Mouse (Mus musculus): ENCODE measurements at regions not wholly inside any gene's neighbourhood (a gene's known extent, or its start where the extent isn't known, plus 50 kb on each side); places are given as distances from the start of the nearest gene placed in this dataset.

GRCm38 (mm10) chr14:58854871-58855270 is 287.8 kb downstream of the 1700129C05Rik start:
- 80% methylated on average over 4 of the region's 4 CpGs for WGBS

GRCm38 (mm10) chr14:58844565-58844964 is 298.1 kb downstream of the 1700129C05Rik start:
- DNase-seq (ENCODE audit: low spot score) (no peak), ATAC-seq (replicated peaks; ENCODE audit: insufficient number of reproducible peaks, low FRiP score, low TSS enrichment, low read depth) (no peak)
- Histone ChIP-seq H3K27ac (replicated peaks; ENCODE audit: low read depth, low read length) (no peak overlapping the region), H3K4me1 (ENCODE audit: control insufficient read depth, insufficient read depth, low read length) (no peaks in the 10 kb centered on the region), H3K9me3 (replicated peaks; ENCODE audit: control insufficient read depth, low read length) (no peaks in the 10 kb centered on the region), H3K36me3 (replicated peaks; ENCODE audit: control insufficient read depth, insufficient read depth, low read depth, low read length) (no peaks in the 10 kb centered on the region), H3K4me2 (ENCODE audit: low read depth, low read length) (no peak overlapping the region), H3K9ac (replicated peaks; ENCODE audit: low read length) (no peak overlapping the region), H3K4me3 (ENCODE audit: low read depth, low read length) (no peak overlapping the region), H3K27me3 (ENCODE audit: control insufficient read depth, insufficient read depth, low read length) (no peaks in the 10 kb centered on the region)
- WGBS, result 90% methylated on average over 2 of the region's 2 CpGs

More at GRCm38 (mm10) chr14:58854871-58855270, 287.8 kb downstream of the 1700129C05Rik start:
- Histone ChIP-seq H3K9me3 (replicated peaks; ENCODE audit: control insufficient read depth, low read length) (no peaks in the 10 kb centered on the region), H3K4me2 (ENCODE audit: low read depth, low read length) (no peak overlapping the region), H3K4me1 (ENCODE audit: control insufficient read depth, insufficient read depth, low read length) (no peaks in the 10 kb centered on the region), H3K4me3 (ENCODE audit: low read depth, low read length) (no peak overlapping the region), H3K27me3 (ENCODE audit: control insufficient read depth, insufficient read depth, low read length) (no peaks in the 10 kb centered on the region), H3K9ac (replicated peaks; ENCODE audit: low read length) (no peak overlapping the region), H3K27ac (replicated peaks; ENCODE audit: low read depth, low read length) (no peak overlapping the region), H3K36me3 (replicated peaks; ENCODE audit: control insufficient read depth, insufficient read depth, low read depth, low read length) (no peaks in the 10 kb centered on the region)
- DNase-seq (ENCODE audit: low spot score) (no peak), ATAC-seq (replicated peaks; ENCODE audit: insufficient number of reproducible peaks, low FRiP score, low TSS enrichment, low read depth) (no peak)

- Histone ChIP-seq H3K4me2 (ENCODE audit: low read depth, low read length) (no peak overlapping the region), H3K4me3 (ENCODE audit: low read depth, low read length) (no peak overlapping the region), H3K9me3 (replicated peaks; ENCODE audit: control insufficient read depth, low read length) (no peaks in the 10 kb centered on the region), H3K27ac (replicated peaks; ENCODE audit: low read depth, low read length) (no peak overlapping the region), H3K36me3 (replicated peaks; ENCODE audit: control insufficient read depth, insufficient read depth, low read depth, low read length) (no peaks in the 10 kb centered on the region), H3K4me1 (ENCODE audit: control insufficient read depth, insufficient read depth, low read length) (no peaks in the 10 kb centered on the region), H3K27me3 (ENCODE audit: control insufficient read depth, insufficient read depth, low read length) (no peaks in the 10 kb centered on the region), H3K9ac (replicated peaks; ENCODE audit: low read length) (no peak overlapping the region)
- no peak for ATAC-seq (replicated peaks; ENCODE audit: insufficient number of reproducible peaks, low FRiP score, low TSS enrichment, low read depth)
- no peak for DNase-seq (ENCODE audit: low spot score)
- 84% methylated on average over 1 of the region's 1 CpGs for WGBS
Observed at GRCm38 (mm10) chr14:58842196-58842886, 300.4 kb downstream of the 1700129C05Rik start.

GRCm38 (mm10) chr14:58822938-58823337 is 319.8 kb downstream of the 1700129C05Rik start:
- Histone ChIP-seq H3K4me2 (ENCODE audit: low read depth, low read length) (no peak overlapping the region), H3K9me3 (replicated peaks; ENCODE audit: control insufficient read depth, low read length) (no peaks in the 10 kb centered on the region), H3K27me3 (ENCODE audit: control insufficient read depth, insufficient read depth, low read length) (no peaks in the 10 kb centered on the region), H3K4me1 (ENCODE audit: control insufficient read depth, insufficient read depth, low read length) (no peaks in the 10 kb centered on the region), H3K9ac (replicated peaks; ENCODE audit: low read length) (no peak overlapping the region), H3K36me3 (replicated peaks; ENCODE audit: control insufficient read depth, insufficient read depth, low read depth, low read length) (no peaks in the 10 kb centered on the region), H3K4me3 (ENCODE audit: low read depth, low read length) (no peak overlapping the region), H3K27ac (replicated peaks; ENCODE audit: low read depth, low read length) (no peak overlapping the region)
- no peak for DNase-seq (ENCODE audit: low spot score)
- WGBS, result 76% methylated on average over 4 of the region's 4 CpGs
- ATAC-seq (replicated peaks; ENCODE audit: insufficient number of reproducible peaks, low FRiP score, low TSS enrichment, low read depth), result no peak

- ATAC-seq (replicated peaks; ENCODE audit: insufficient number of reproducible peaks, low FRiP score, low TSS enrichment, low read depth), result no peak
- H3K9me3 ChIP-seq (replicated peaks; ENCODE audit: control insufficient read depth, low read length), result no peaks in the 10 kb centered on the region
- WGBS, result 81% methylated on average over 10 of the region's 10 CpGs
Observed at GRCm38 (mm10) chr14:58817961-58818504, 324.7 kb downstream of the 1700129C05Rik start.

GRCm38 (mm10) chr14:58816540-58816876 is 326.2 kb downstream of the 1700129C05Rik start:
- no peak for ATAC-seq (replicated peaks; ENCODE audit: insufficient number of reproducible peaks, low FRiP score, low TSS enrichment, low read depth)
- no peak overlapping the region for H3K9ac ChIP-seq (replicated peaks; ENCODE audit: low read length)

More at GRCm38 (mm10) chr14:58817961-58818504, 324.7 kb downstream of the 1700129C05Rik start:
- Histone ChIP-seq H3K4me1 (ENCODE audit: control insufficient read depth, insufficient read depth, low read length) (no peaks in the 10 kb centered on the region), H3K9ac (replicated peaks; ENCODE audit: low read length) (no peak overlapping the region), H3K27me3 (ENCODE audit: control insufficient read depth, insufficient read depth, low read length) (no peaks in the 10 kb centered on the region), H3K36me3 (replicated peaks; ENCODE audit: control insufficient read depth, insufficient read depth, low read depth, low read length) (no peaks in the 10 kb centered on the region), H3K27ac (replicated peaks; ENCODE audit: low read depth, low read length) (no peak overlapping the region), H3K4me3 (ENCODE audit: low read depth, low read length) (no peak overlapping the region), H3K4me2 (ENCODE audit: low read depth, low read length) (no peak overlapping the region)
- DNase-seq (ENCODE audit: low spot score), result no peak

GRCm38 (mm10) chr14:58815616-58816539 is 326.8 kb downstream of the 1700129C05Rik start:
- no peak overlapping the region for H3K4me2 ChIP-seq (ENCODE audit: low read depth, low read length)
- DNase-seq (ENCODE audit: low spot score) (no peak), ATAC-seq (replicated peaks; ENCODE audit: insufficient number of reproducible peaks, low FRiP score, low TSS enrichment, low read depth) (no peak)
- H3K27me3 ChIP-seq (ENCODE audit: control insufficient read depth, insufficient read depth, low read length), result no peaks in the 10 kb centered on the region
- H3K9ac ChIP-seq (replicated peaks; ENCODE audit: low read length), result no peak overlapping the region
- H3K9me3 ChIP-seq (replicated peaks; ENCODE audit: control insufficient read depth, low read length), result no peaks in the 10 kb centered on the region
- H3K4me1 ChIP-seq (ENCODE audit: control insufficient read depth, insufficient read depth, low read length), result no peaks in the 10 kb centered on the region
- WGBS, result 76% methylated on average over 11 of the region's 11 CpGs
- no peak overlapping the region for H3K4me3 ChIP-seq (ENCODE audit: low read depth, low read length)
- H3K27ac ChIP-seq (replicated peaks; ENCODE audit: low read depth, low read length), result no peak overlapping the region
- no peaks in the 10 kb centered on the region for H3K36me3 ChIP-seq (replicated peaks; ENCODE audit: control insufficient read depth, insufficient read depth, low read depth, low read length)

More at GRCm38 (mm10) chr14:58816540-58816876, 326.2 kb downstream of the 1700129C05Rik start:
- DNase-seq (ENCODE audit: low spot score), result no peak
- no peaks in the 10 kb centered on the region for H3K4me1 ChIP-seq (ENCODE audit: control insufficient read depth, insufficient read depth, low read length)
- H3K27ac ChIP-seq (replicated peaks; ENCODE audit: low read depth, low read length), result no peak overlapping the region
- H3K9me3 ChIP-seq (replicated peaks; ENCODE audit: control insufficient read depth, low read length), result no peaks in the 10 kb centered on the region
- no peaks in the 10 kb centered on the region for H3K36me3 ChIP-seq (replicated peaks; ENCODE audit: control insufficient read depth, insufficient read depth, low read depth, low read length)
- no peak overlapping the region for H3K4me2 ChIP-seq (ENCODE audit: low read depth, low read length)
- WGBS, result 75% methylated on average over 1 of the region's 1 CpGs
- H3K27me3 ChIP-seq (ENCODE audit: control insufficient read depth, insufficient read depth, low read length), result no peaks in the 10 kb centered on the region
- no peak overlapping the region for H3K4me3 ChIP-seq (ENCODE audit: low read depth, low read length)

GRCm38 (mm10) chr14:58812585-58812984 is 330.1 kb downstream of the 1700129C05Rik start:
- 61% methylated on average over 5 of the region's 5 CpGs for WGBS
- DNase-seq (ENCODE audit: low spot score) (no peak), ATAC-seq (replicated peaks; ENCODE audit: insufficient number of reproducible peaks, low FRiP score, low TSS enrichment, low read depth) (no peak)
- Histone ChIP-seq H3K9ac (replicated peaks; ENCODE audit: low read length) (no peak overlapping the region), H3K27ac (replicated peaks; ENCODE audit: low read depth, low read length) (no peak overlapping the region), H3K36me3 (replicated peaks; ENCODE audit: control insufficient read depth, insufficient read depth, low read depth, low read length) (no peaks in the 10 kb centered on the region), H3K27me3 (ENCODE audit: control insufficient read depth, insufficient read depth, low read length) (no peaks in the 10 kb centered on the region), H3K4me2 (ENCODE audit: low read depth, low read length) (no peak overlapping the region), H3K4me1 (ENCODE audit: control insufficient read depth, insufficient read depth, low read length) (no peaks in the 10 kb centered on the region), H3K9me3 (replicated peaks; ENCODE audit: control insufficient read depth, low read length) (no peaks in the 10 kb centered on the region), H3K4me3 (ENCODE audit: low read depth, low read length) (no peak overlapping the region)
